Mouse (Mus musculus) midbrain, embryonic 14.5 days (tissue): Measurements from ENCODE around the gene Rfx2. TPM values are rescaled to one million over a fixed set of nuclear protein-coding genes. Genes with fewer than 3 reads are reported as not detected.
A peak's percentile ranks its signal among the peaks of the same experiment; 100 is the strongest.

Experiments
- ATAC-seq: fragments of 200-750 bp; cut with Nextera tagmentation; 2 replicates; pipeline ENCODE4 v1.8.0; 2017; ENCODE audit warnings: moderate number of reproducible peaks, moderate library complexity; ENCODE audit not compliant: low FRiP score, low TSS enrichment
- DNase-seq: peaks from one replicate; pipeline ENCODE4 v3.0.0-alpha.2; 2015
- H3K27ac ChIP-seq: fragments of 300-500 bp; sonication (generic); replicated peaks from 2 replicates; pipeline ENCODE4 v1.5.1; 2014; ENCODE audit warnings: mild to moderate bottlenecking, low read depth, low read length, moderate library complexity
- H3K27me3 ChIP-seq: fragments of 300-500 bp; sonication (generic); 2 replicates; pipeline ENCODE4 v1.6.1; 2014; ENCODE audit warnings: low read length, control low read depth, mixed read lengths; ENCODE audit not compliant: control insufficient read depth, insufficient read depth
- H3K36me3 ChIP-seq: fragments of 300-500 bp; sonication (generic); 2 replicates; pipeline ENCODE4 v1.6.1; 2014; ENCODE audit warnings: low read length, control low read depth; ENCODE audit not compliant: control insufficient read depth, insufficient read depth
- H3K4me1 ChIP-seq: fragments of 300-500 bp; sonication (generic); 2 replicates; pipeline ENCODE4 v1.6.1; 2014; ENCODE audit warnings: mild to moderate bottlenecking, antibody characterized with exemption, low read length, control low read depth; ENCODE audit not compliant: control insufficient read depth, insufficient read depth
- H3K4me2 ChIP-seq: fragments of 300-500 bp; sonication (generic); 2 replicates; pipeline ENCODE4 v1.6.1; 2014; ENCODE audit warnings: mild to moderate bottlenecking, low read length, moderate library complexity
- H3K4me3 ChIP-seq: fragments of 300-500 bp; sonication (generic); replicated peaks from 2 replicates; pipeline ENCODE4 v1.5.1; 2014; ENCODE audit warnings: low read depth, low read length
- H3K9ac ChIP-seq: fragments of 300-500 bp; sonication (generic); replicated peaks from 2 replicates; pipeline ENCODE4 v1.6.1; 2014; ENCODE audit warnings: mild to moderate bottlenecking, low read length, moderate library complexity
- H3K9me3 ChIP-seq: fragments of 300-500 bp; sonication (generic); 2 replicates; pipeline ENCODE4 v1.6.1; 2016; ENCODE audit warnings: low read length, control low read depth, mixed read lengths; ENCODE audit not compliant: control insufficient read depth
- WGBS: fragments of 180-500 bp; shearing (Covaris S2); extraction: QIAGEN DNeasy Blood & Tissue Kit; methylation state at CpG from one replicate; pipeline ENCODE4 v1.1.7; 2014; 5-methylcytosine and 5-hydroxymethylcytosine counted together
- polyA plus RNA-seq: library from polyadenylated mRNA; unstranded; fragments of >200 nt; fragmentation: Nextera tagmentation; extraction: Ambion mirVana; gene quantifications from 2 replicates; pipeline ENCODE4 v1.2.1, GENCODE M21; 2014

Gene Rfx2
- polyA plus RNA-seq, 1 experiment from 2014 or later, result 4.1 TPM

- WGBS, result 88% methylated on average over 5 of the region's 5 CpGs
These were observed 18.0 kb upstream of the Rfx2 start for GRCm38 (mm10) chr17:56848785-56849184.

GRCm38 (mm10) chr17:56843678-56844077 lies 12.9 kb upstream of the Rfx2 start:
- Histone ChIP-seq H3K9ac (no peak overlapping the region), H3K36me3 (no peaks in the 10 kb centered on the region), H3K9me3 (no peaks in the 10 kb centered on the region), H3K4me2 (no peak overlapping the region), H3K27ac (no peak overlapping the region), H3K4me1 (no peaks in the 10 kb centered on the region), H3K27me3 (no peaks in the 10 kb centered on the region), H3K4me3 (no peak overlapping the region)
- no peak for DNase-seq
- no peak for ATAC-seq
- 85% methylated on average over 5 of the region's 5 CpGs for WGBS

More at GRCm38 (mm10) chr17:56848785-56849184, 18.0 kb upstream of the Rfx2 start:
- Histone ChIP-seq H3K27ac (no peak overlapping the region), H3K4me2 (no peak overlapping the region), H3K4me3 (no peak overlapping the region), H3K4me1 (no peaks in the 10 kb centered on the region), H3K9ac (no peak overlapping the region), H3K27me3 (no peaks in the 10 kb centered on the region), H3K9me3 (no peaks in the 10 kb centered on the region), H3K36me3 (no peaks in the 10 kb centered on the region)
- ATAC-seq, result no peak
- no peak for DNase-seq

GRCm38 (mm10) chr17:56842173-56842572 lies 11.4 kb upstream of the Rfx2 start:
- Histone ChIP-seq H3K4me2 (no peak overlapping the region), H3K4me1 (no peaks in the 10 kb centered on the region), H3K9ac (no peak overlapping the region), H3K36me3 (no peaks in the 10 kb centered on the region), H3K4me3 (no peak overlapping the region), H3K27me3 (no peaks in the 10 kb centered on the region), H3K9me3 (no peaks in the 10 kb centered on the region), H3K27ac (no peak overlapping the region)
- DNase-seq, result no peak
- WGBS, result 83% methylated on average over 5 of the region's 5 CpGs
- ATAC-seq, result no peak

GRCm38 (mm10) chr17:56840524-56840923 lies 9.7 kb upstream of the Rfx2 start:
- H3K36me3 ChIP-seq, result no peaks in the 10 kb centered on the region
- H3K27ac ChIP-seq, result no peak overlapping the region
- no peaks in the 10 kb centered on the region for H3K9me3 ChIP-seq
- no peaks in the 10 kb centered on the region for H3K27me3 ChIP-seq
- DNase-seq, result no peak
- no peaks in the 10 kb centered on the region for H3K4me1 ChIP-seq
- H3K9ac ChIP-seq, result no peak overlapping the region
- WGBS, result 87% methylated on average over 7 of the region's 7 CpGs
- no peak for ATAC-seq
- no peak overlapping the region for H3K4me2 ChIP-seq
- H3K4me3 ChIP-seq, result no peak overlapping the region

- no peak for ATAC-seq
- no peak for DNase-seq
- 88% methylated on average over 8 of the region's 8 CpGs for WGBS
These were observed 5.5 kb upstream of the Rfx2 start for GRCm38 (mm10) chr17:56836336-56836735.

GRCm38 (mm10) chr17:56833381-56833780 lies 2.6 kb upstream of the Rfx2 start:
- WGBS, result 95% methylated on average over 1 of the region's 1 CpGs
- no peak for ATAC-seq
- no peak for DNase-seq

More at GRCm38 (mm10) chr17:56836336-56836735, 5.5 kb upstream of the Rfx2 start:
- Histone ChIP-seq H3K4me2 (no peak overlapping the region), H3K27me3 (no peaks in the 10 kb centered on the region), H3K4me1 (no peaks in the 10 kb centered on the region), H3K9me3 (no peaks in the 10 kb centered on the region), H3K9ac (no peak overlapping the region), H3K36me3 (no peaks in the 10 kb centered on the region), H3K4me3 (no peak overlapping the region), H3K27ac (no peak overlapping the region)

GRCm38 (mm10) chr17:56832918-56833317 lies 2.1 kb upstream of the Rfx2 start:
- Histone ChIP-seq H3K9ac (no peak overlapping the region), H3K4me2 (no peak overlapping the region), H3K9me3 (no peaks in the 10 kb centered on the region), H3K4me1 (peaks cover 11% of the 10 kb centered on the region; the same call in 1 of the 2 replicates), H3K36me3 (no peaks in the 10 kb centered on the region), H3K27ac (no peak overlapping the region), H3K4me3 (no peak overlapping the region), H3K27me3 (peaks cover 13% of the 10 kb centered on the region; the same call in 1 of the 2 replicates)
- ATAC-seq, result no peak
- WGBS, result 79% methylated on average over 1 of the region's 1 CpGs
- no peak for DNase-seq

More at GRCm38 (mm10) chr17:56833381-56833780, 2.6 kb upstream of the Rfx2 start:
- Histone ChIP-seq H3K9ac (no peak overlapping the region), H3K36me3 (no peaks in the 10 kb centered on the region), H3K4me1 (peaks cover 11% of the 10 kb centered on the region; the same call in 1 of the 2 replicates), H3K4me2 (no peak overlapping the region), H3K27ac (no peak overlapping the region), H3K9me3 (no peaks in the 10 kb centered on the region), H3K27me3 (peaks cover 13% of the 10 kb centered on the region; the same call in 1 of the 2 replicates), H3K4me3 (no peak overlapping the region)

GRCm38 (mm10) chr17:56831111-56831816 lies 451 bp upstream of the Rfx2 start:
- peaks cover 11% of the 10 kb centered on the region; the same call in 1 of the 2 replicates for H3K4me1 ChIP-seq
- no peak overlapping the region for H3K9ac ChIP-seq
- no peak overlapping the region for H3K27ac ChIP-seq
- H3K27me3 ChIP-seq, result peaks cover 13% of the 10 kb centered on the region; the same call in 1 of the 2 replicates
- H3K4me2 ChIP-seq, result peak overlapping the region; percentile 78
- no peaks in the 10 kb centered on the region for H3K9me3 ChIP-seq
- H3K36me3 ChIP-seq, result no peaks in the 10 kb centered on the region
- WGBS, result under 1% methylated on average over 41 of the region's 42 CpGs
- DNase-seq, result peak; percentile 99
- peak; percentile 99 for ATAC-seq
- peak overlapping the region; percentile 58 for H3K4me3 ChIP-seq

GRCm38 (mm10) chr17:56829795-56830194 lies 1.0 kb downstream of the Rfx2 start:
- peak overlapping the region; percentile 58 for H3K4me3 ChIP-seq
- peak overlapping the region; percentile 78 for H3K4me2 ChIP-seq
- H3K4me1 ChIP-seq, result peaks cover 11% of the 10 kb centered on the region; the same call in 1 of the 2 replicates
- peak overlapping the region; percentile 39; the same call in 1 of the 2 replicates for H3K9ac ChIP-seq
- peaks cover 13% of the 10 kb centered on the region; the same call in 1 of the 2 replicates for H3K27me3 ChIP-seq
- no peak overlapping the region for H3K27ac ChIP-seq
- H3K9me3 ChIP-seq, result no peaks in the 10 kb centered on the region
- under 1% methylated on average over 27 of the region's 27 CpGs for WGBS
- DNase-seq (peak; percentile 56), ATAC-seq (no peak)
- H3K36me3 ChIP-seq, result no peaks in the 10 kb centered on the region
